Mouse (Mus musculus) bone marrow, adult 2 months (tissue): Measurements from ENCODE around the gene Gm42906. TPM values are rescaled to one million over a fixed set of nuclear protein-coding genes. Genes with fewer than 3 reads are reported as not detected.

Source experiments
- H3K27ac ChIP-seq: fragments of 200-500 bp; 2 replicates; pipeline ENCODE4 v1.5.1; 2012; ENCODE audit warnings: low read depth, mild to moderate bottlenecking, control low read depth, inconsistent platforms, low read length; ENCODE audit not compliant: control insufficient read depth, poor library complexity, insufficient read depth
- H3K4me1 ChIP-seq: fragments of 200-500 bp; 2 replicates; pipeline ENCODE4 v1.6.1; 2011; ENCODE audit warnings: low read length; ENCODE audit not compliant: control insufficient read depth, insufficient read depth
- H3K4me3 ChIP-seq: fragments of 200-500 bp; replicated peaks from 2 replicates; pipeline ENCODE3; 2011; ENCODE audit warnings: mild to moderate bottlenecking, low read depth, low read length, control low read depth; ENCODE audit not compliant: control insufficient read depth
- CTCF ChIP-seq: fragments of 200-500 bp; IDR thresholded peaks from 2 replicates; pipeline ENCODE4 v1.5.1; 2011; ENCODE audit warnings: low read length, control low read depth; ENCODE audit not compliant: control insufficient read depth, insufficient read depth
- POLR2A ChIP-seq: fragments of 200-500 bp; IDR thresholded peaks from 2 replicates; pipeline ENCODE4 v1.6.1; 2011; ENCODE audit warnings: low read depth, mild to moderate bottlenecking, control low read depth, low read length, borderline replicate concordance; ENCODE audit not compliant: control insufficient read depth
- WGBS: fragments of 180-500 bp; shearing (Covaris S2); methylation state at CpG from one replicate; pipeline ENCODE4 v1.1.7; 2018; 5-methylcytosine and 5-hydroxymethylcytosine counted together
- polyA plus RNA-seq: library from polyadenylated mRNA; stranded (reverse); fragments of >200 nt; gene quantifications from 2 replicates; pipeline ENCODE4 v1.2.4, GENCODE M21; 2011; ENCODE audit warnings: low replicate concordance; ENCODE audit not compliant: missing spikeins, insufficient read depth, insufficient read length

The Gm42906 gene
- polyA plus RNA-seq, 1 experiment, result not detected

- no peak overlapping the region for H3K4me3 ChIP-seq
- H3K27ac ChIP-seq, result no peak overlapping the region
- WGBS, result 89% methylated on average over 2 of the region's 2 CpGs
- H3K4me1 ChIP-seq, result no peaks in the 10 kb centered on the region
- TF ChIP-seq POLR2A, result no peak
- no peak for TF ChIP-seq CTCF
Observed at GRCm38 (mm10) chr5:151077953-151078352, 350.0 kb downstream of the Gm42906 start.

DNA sequence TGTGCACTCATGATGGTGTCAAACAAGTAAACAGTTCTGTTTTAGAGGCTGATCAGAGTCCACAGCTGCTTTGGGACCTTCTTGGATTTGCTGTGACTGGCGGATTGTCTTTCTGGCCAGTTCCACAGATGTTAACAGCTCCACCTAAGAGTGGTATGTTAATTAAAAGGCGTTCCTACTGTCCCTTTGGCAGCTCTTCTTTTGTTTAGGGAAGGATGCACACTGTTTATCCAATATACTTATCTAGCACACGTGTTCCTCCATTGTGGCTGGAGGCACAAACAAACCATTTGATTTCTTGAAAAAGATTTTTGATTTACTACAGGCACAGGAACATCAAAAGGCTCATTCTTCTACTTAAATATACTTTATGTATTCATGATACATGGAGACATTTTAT lies 351.0 kb downstream of the Gm42906 start:
- WGBS, result 70% methylated on average over 3 of the region's 3 CpGs
- no peaks in the 10 kb centered on the region for H3K4me1 ChIP-seq

GRCm38 (mm10) chr5:151074282-151074681 lies 353.7 kb downstream of the Gm42906 start:
- WGBS, result 79% methylated on average over 4 of the region's 4 CpGs
- Histone ChIP-seq H3K27ac (no peak overlapping the region), H3K4me1 (no peaks in the 10 kb centered on the region), H3K4me3 (no peak overlapping the region)
- TF ChIP-seq CTCF, result no peak
- no peak for TF ChIP-seq POLR2A

More for the DNA sequence above, 351.0 kb downstream of the Gm42906 start:
- TF ChIP-seq CTCF (no peak), POLR2A (no peak)
- Histone ChIP-seq H3K27ac (no peak overlapping the region), H3K4me3 (no peak overlapping the region)

DNA sequence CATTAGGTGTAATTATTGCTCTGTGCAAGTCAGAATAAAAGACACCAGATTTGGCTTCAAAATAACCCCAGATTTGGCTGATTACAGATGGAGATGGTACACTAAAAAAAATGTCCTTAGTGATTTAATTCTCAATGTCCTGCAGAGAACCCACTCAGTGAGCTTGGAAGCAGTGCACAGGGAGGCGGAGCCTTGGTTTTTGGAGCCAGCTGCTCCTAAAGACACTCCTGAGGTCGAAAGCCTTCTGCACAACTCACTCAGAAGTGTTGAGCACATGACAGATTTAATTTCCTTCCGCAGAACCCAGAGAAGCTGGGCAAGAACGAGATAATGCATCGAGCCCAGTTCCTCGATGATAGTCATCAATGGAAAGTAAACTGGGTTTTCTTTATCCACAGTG lies 356.5 kb downstream of the Gm42906 start:
- Histone ChIP-seq H3K27ac (no peak overlapping the region), H3K4me3 (no peak overlapping the region), H3K4me1 (no peaks in the 10 kb centered on the region)
- TF ChIP-seq CTCF, result no peak
- TF ChIP-seq POLR2A, result no peak
- WGBS, result 72% methylated on average over 6 of the region's 6 CpGs

DNA sequence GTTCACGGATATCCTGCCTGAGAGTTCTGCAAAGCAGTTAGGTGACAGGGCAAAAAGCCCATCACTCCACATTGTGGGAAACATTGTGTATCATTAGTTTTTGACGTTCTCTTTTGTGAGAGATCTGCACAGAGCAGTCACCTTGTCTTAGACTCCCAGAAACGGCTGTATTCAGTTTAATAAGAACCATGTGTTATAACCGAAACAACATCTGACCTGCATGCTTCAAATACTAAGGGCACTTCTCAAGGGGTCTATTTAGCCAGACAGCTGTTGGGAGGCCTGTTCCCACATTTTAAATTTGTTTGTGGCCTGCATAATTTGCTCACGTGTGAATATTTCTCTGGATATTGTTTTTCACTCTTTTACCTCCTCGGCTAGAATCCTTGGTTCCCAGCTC lies 357.1 kb downstream of the Gm42906 start:
- WGBS, result 74% methylated on average over 6 of the region's 6 CpGs
- Histone ChIP-seq H3K4me3 (no peak overlapping the region), H3K27ac (no peak overlapping the region), H3K4me1 (no peaks in the 10 kb centered on the region)
- TF ChIP-seq CTCF, result no peak
- no peak for TF ChIP-seq POLR2A

DNA sequence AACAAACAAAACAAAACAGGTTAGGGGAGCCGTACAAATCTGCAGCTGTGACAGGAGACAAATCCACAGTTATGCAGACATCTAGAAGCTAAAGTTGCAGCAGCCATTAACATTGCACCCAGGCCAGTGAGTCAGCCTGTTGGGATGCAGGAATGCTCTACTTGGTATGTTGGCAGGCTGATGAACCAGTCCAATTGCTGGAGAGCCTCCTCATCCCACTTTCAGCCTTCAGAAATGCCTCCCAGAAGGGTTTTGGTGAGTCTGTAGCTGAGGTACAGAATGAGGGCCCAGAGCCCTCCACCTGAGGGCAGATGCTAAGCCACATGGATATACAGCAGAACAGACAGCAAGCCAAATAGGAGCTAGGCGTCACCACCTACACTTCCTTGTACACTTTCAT lies 358.4 kb downstream of the Gm42906 start:
- H3K4me1 ChIP-seq, result no peaks in the 10 kb centered on the region
- H3K27ac ChIP-seq, result no peak overlapping the region
- no peak overlapping the region for H3K4me3 ChIP-seq
- 74% methylated on average over 2 of the region's 2 CpGs for WGBS
- TF ChIP-seq CTCF, result no peak
- TF ChIP-seq POLR2A, result no peak

DNA sequence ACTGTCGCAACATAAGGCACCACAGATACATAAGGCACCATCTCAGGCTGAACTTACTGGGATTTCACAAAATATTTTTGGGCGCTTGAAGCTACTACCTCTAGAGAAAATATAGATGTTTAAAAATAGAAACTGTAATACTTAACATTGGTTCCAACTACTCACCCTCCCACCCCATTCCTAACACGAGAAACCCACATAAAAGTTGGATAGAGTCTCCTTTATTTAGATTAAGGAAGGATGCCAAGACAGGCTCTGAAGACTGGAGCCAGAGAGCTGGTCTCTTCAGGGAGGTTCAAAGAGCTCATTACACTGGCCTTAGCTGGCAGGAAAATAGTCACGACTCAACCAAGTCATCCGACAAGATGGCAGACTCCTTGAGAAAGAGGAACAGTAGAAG lies 361.9 kb downstream of the Gm42906 start:
- no peak for TF ChIP-seq POLR2A
- Histone ChIP-seq H3K27ac (no peak overlapping the region), H3K4me3 (no peak overlapping the region), H3K4me1 (no peaks in the 10 kb centered on the region)
- WGBS, result 74% methylated on average over 5 of the region's 5 CpGs

DNA sequence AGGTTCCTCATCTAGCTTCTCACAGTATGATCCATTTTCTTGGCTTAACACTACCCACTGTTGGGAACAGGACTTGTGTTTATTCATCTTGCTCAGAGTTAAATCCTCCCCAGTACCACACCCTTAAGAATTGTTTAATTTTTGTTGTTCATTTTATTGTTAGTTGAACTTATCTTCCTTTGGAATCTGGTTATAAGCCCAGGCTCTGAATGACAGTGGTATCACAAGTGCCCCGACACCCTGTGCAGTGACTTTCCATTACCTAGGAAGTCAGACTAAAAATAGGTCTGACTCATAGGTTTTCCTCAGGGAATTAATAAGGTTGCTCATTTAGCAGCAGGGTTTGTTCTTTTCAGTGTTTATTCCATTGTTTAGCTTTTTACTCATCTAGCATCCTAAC lies 362.7 kb downstream of the Gm42906 start:
- TF ChIP-seq POLR2A (no peak), CTCF (no peak)
- H3K4me1 ChIP-seq, result no peaks in the 10 kb centered on the region
- 79% methylated on average over 1 of the region's 1 CpGs for WGBS
- no peak overlapping the region for H3K27ac ChIP-seq
- no peak overlapping the region for H3K4me3 ChIP-seq

DNA sequence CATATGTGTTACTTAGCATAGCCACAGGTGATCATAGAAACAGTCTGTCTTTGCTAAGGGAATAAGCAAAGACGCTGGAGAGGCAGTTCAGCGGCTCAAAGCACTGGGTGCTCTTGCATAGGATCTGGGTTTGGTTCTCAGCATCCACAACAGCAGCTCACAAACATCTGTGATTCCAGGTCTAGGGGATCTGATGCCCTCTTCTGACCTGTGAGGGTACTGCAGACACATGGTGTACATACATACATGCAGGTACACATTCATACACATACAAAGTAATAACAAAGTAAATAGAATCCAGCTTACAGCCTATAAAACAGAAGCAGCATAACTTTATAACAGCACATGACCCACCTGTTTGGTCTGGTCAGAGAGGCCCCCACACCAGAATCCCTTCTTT lies 366.0 kb downstream of the Gm42906 start:
- WGBS, result 94% methylated on average over 2 of the region's 2 CpGs
- TF ChIP-seq POLR2A, result no peak
- TF ChIP-seq CTCF, result no peak
- H3K27ac ChIP-seq, result no peak overlapping the region
- no peaks in the 10 kb centered on the region for H3K4me1 ChIP-seq
- H3K4me3 ChIP-seq, result no peak overlapping the region
